Mouse (Mus musculus): Measurements from ENCODE around the gene Ric8b.

Gene Ric8b

DNA sequence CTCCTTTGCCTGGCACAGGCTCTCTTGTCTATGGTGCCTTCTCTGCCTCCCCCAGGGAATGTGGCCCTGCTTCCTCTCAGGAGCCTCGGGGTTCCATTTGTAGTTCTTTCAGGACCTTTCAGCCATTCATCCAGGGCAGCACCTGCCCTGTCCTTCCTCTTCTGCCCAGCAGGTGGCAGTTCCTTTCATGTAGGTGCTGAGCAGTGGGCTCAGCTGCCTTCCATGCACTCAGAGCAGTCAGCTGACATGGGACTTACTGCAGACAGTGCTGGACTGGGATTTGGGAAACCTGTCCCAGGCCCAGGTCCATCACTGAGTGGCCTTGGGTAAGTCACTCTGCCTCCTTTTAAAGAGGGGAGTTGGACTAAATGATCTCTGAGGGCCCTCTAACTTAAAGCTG lies 96.0 kb downstream of the Ric8b start:
- peak; percentile 68 for DNase-seq

DNA sequence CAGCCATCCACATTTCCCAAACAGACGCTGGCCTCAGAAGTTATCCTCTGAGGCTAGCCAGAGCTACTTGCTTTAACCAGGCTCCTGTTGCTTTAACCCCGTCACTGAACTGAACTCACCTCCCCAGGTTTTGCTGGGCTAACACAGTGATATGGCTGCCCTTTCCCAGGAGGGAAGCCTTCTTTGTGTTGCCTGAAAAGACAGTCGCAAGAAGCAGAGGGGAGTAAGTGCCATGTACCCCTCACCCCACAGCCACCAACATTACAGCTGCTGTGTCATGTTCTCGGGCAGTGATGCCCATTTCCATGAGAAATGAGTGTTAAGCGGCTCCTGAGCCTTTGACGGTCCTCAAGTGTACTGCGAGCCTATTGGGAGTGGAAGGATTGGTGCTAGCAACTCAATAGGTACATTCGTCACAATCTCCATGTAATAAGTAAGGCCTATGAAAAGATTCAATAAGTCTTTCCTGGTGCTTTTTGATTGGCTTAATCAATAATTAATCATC lies 96.6 kb downstream of the Ric8b start:
- DNase-seq = no peak

DNA sequence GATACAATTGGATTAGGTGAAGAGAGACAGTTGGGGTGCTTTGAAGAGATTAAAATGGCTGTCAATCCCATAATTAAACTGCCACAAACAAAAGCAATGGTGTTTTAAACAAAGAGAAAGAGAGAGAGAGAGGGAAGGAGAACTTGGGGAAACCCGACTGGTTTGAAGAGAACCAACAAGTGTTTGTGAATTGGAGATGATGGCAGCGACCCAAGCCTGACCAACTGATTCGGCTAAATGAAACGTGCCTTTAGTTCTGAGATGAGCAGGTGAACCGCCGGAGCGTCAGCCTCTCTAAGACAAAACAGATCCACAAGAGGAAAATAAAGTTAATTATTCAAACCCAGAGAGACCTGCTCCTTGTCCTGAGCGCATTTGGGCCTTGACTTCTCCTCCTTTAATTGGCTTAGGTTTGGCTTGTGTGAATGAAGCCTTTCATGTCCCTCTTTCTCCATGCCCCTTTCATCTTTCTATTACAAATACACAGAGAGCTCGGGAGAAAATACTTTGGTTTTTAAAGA lies 97.1 kb downstream of the Ric8b start:
- DNase-seq = no peak

DNA sequence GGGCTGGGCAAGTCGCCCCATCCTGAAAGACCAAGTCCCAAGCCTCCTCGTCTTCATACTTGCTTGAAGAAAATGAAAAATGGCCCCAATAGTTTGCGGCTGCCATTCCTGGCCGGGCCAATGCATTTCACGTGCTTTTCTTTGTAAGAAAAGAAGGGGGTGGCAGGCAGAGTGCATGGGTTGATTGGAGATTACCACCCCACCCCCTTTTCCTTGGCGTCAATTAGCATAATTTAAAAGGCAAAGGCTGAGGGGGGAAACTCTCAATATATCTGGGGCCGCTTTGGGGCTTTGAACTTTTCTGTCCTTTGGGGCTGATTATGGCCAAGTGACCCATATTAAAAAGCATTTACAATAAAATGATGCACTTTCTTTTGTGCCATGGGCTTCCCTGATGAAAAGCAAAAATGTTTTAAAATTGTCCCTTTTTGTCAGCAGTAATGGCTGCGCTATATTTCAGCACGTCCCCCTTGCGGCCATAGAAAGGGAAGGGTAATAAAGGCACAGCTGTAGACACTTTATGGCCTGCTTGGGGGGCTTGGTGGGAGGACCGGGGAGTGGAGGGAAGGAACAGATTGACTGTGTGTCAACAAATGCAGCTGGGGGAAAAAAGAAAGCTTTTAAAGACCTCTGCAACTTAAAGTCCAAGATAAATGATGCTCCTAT lies 105.4 kb downstream of the Ric8b start:
- peak; percentile 64 for DNase-seq

DNA sequence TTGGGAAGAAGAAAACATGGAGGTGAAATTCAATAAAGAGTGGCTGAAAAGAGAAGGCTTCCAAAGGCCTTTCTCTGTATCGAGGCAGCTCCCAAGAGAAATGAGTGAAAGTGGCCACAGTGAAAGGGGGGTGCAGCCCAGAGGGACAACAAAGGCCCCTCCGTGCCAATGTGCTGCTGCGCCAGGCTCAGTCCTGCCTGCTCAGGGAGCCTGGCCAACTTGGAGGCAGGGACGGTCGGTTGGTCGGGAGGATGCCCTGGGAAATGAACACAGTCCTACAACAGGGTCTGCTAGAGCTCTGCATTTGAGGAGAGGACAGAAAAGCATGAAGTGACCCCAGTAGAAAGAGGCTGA lies 105.9 kb downstream of the Ric8b start:
- peak; percentile 37 for DNase-seq

DNA sequence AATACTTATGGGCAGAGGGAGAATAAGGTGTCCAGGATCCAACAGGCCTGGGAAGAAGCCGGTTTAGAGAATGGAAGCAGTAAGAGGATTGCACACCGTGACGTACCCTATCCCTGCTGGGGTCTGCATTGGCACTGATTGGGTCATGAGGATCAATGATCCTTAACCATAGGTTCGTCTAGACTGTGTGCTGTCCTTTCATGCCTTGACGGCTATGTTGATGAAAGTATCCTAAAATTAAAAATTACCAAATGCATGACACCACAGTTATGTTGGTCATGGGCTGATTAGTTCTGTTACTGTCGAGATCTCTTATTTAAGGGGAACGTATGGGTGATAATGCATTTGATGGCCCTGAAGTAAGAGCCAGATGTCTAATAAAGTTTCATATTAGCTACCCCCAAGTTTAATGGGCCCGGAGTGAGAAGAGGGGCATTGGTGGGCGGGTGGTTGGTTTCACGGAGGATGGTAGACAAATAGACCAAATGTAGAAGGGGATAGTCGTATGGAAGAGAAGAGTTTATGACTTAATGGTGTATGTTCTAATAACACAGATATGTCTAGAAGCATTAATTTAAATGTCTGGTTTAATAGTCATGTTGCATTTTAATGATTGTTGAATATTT lies 108.5 kb downstream of the Ric8b start:
- DNase-seq = no peak

DNA sequence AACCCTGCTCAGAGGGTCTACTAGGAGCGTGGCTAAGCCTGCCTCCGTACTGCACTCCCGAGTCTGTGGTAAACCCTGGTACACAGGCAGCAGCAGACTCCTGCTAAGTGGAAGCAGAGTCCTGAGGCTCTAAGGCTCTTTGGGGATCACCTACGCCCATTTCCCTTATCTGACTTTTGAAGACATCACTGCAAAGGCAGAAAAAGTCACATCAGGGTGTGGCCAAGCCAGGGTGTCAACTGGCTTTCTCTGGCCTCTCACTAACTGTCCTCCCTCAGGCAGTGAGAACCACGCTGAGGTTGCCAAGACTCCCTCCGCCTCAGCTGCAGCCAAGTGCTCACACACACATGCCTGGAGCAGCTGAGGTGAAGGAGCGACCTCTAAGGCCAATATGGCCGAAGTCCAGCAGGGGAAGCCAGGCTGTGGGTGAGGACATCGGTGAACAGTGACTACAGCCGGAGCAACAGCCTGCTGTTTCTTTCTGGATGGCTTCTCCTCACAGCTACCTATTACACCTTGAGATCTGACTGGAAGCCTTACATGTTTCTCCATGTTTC lies 110.3 kb downstream of the Ric8b start:
- DNase-seq = no peak

DNA sequence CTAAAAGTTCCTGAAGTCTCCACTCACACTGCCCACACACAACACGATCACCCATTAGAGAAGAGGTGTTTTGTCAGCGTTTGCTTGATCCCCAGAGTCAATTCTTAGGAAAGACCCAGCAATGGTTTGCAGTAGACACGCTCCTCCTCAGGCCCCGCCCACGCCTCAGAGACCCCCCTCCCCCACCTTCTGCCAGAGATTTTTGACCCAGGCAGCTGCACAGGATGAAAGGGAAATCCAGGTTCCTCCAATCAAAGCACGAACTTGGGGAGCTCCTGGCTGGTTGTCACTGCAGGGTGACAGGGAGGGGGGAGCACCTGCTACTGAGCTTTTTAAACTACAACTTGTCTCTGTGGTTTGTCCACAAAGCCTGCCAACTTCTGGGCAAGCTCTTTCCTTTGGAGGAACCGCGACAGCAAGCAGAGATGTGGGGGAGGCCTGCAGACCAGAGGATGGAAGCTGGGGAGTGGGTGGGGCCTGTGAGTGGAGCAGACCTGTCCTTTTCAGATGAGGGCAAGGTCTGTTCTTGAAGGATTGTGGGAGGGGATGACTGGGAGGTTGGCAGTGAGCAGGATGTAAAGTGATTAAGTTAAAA lies 117.8 kb downstream of the Ric8b start:
- DNase-seq = no peak

DNA sequence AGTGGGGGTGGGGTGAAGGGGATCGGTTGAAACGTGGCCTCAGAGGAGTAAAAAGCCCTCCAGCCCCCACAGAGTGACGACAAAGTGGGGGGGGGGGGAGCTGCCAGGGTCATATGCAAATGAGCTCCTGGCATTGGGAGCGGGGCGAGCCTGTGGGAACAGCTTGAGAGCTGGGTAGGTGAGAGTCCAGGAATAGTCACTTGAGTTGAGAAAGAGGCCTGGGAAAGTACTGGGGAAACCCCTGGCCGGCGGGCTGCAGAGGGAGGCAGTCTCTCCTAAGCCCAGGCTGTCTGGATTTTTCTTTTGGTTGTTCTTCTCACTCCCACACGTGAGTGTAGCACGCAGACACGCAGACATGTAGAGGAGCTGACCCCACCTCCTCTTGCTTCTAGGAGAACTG lies 120.7 kb downstream of the Ric8b start:
- no peak for DNase-seq

DNA sequence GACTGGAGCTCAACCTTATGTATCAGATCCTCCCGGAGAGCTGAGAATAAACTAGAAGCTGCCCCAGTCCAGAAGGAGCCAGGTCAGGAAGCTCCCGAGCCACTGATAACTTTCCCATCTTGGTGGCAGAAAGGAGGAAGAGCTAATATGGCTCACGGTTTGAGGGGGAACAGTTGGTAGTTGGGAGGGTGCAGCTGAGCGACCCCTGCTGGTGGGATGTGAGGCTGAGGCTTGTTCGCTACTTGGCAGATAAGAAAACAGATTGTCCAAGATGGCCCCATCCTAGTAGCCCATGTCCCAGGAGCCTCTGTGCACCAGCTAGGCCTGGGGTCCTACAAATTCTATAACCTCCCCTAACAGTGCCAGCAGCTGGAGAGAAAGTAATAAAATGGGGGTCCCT lies 121.4 kb downstream of the Ric8b start:
- DNase-seq = no peak

DNA sequence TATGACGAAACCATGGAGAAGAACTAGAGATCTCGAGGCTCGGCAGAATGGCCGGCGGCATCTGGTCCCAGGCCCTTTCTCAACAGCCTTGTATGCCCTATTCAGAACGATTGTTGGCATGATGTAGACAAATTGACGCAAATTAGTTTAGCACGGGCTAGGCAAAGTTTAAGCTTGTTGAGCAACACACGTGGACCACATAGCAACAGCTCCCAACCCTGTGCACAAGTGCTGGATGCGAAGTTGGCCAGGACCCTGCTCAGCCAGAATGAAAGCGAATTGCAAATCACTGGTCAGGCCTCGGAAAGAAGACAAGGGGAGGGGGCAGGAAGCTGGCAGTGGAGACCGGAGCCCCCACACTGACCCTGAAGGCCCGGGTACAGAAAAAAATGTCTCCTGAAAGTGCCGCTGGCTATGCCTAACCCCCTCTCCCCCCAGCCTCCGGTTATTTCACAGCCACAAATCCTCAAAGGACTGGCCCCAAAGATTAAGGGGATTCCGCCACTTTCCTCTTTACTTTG lies 126.8 kb downstream of the Ric8b start:
- peak; percentile 66 for DNase-seq

DNA sequence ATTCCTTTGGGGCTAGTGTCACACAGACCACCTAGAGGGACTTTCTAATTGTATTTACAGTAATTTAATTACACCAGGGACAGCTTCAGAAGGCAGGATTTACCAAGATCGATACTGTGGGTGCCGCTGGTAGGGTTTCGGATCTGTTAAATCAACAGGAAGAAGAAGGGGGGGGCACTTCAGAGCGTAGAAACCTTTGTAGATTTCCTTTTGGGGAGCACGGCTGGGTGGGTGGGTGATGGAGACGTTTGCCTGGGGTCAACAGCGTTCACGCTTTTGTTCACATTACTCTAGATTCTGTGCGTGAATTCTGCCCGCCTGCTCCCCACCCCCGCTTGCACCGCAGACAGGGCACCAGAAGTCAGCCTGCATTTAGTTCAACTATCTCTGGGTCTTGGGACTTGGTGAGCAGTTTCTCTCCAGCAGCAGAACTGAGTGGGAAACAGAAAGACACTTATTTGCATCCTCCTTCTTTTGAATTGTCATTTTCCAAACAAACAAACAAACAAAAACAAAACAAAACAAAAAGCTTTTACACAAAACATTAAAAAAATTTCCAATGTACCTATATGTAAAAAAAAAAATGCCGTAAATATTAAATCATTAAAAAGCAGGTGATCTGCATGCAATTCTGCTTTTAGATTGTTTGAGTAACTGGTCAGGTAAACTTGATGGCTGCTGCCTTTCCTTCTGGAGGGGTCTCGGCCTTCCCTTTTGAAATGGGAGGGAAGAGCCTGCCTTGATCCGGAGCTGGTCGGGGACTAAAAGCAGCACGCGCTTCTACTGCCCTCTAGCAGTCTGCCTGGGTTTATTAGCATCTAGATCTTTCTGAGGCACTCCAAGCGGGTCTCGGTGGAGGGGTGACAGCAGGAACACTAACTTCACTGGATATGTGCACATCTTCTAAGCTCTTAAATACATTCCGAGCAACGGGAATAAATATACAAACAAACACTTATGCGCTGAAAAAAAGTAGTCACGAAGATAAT lies 127.6 kb downstream of the Ric8b start:
- peak; percentile 85 for DNase-seq

DNA sequence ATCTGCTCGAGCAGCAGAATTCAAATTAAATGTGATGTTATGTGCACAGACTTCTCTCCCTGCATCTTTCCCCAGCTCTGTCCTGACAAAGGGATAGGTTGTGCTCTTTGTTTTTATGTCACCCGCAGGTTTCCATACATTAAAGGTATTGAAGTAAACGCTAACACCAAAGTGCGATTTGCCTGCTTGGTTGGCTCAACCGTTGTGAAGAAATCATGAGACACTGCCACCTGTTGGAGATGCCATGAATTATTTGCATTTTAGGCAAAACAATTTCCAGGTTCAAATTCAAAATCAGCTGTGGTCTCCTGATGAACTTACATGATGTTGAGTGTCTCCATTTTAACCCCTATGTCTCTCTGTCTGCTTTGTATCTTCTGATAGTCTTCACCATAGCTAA lies 129.2 kb downstream of the Ric8b start:
- DNase-seq = peak; percentile 76

DNA sequence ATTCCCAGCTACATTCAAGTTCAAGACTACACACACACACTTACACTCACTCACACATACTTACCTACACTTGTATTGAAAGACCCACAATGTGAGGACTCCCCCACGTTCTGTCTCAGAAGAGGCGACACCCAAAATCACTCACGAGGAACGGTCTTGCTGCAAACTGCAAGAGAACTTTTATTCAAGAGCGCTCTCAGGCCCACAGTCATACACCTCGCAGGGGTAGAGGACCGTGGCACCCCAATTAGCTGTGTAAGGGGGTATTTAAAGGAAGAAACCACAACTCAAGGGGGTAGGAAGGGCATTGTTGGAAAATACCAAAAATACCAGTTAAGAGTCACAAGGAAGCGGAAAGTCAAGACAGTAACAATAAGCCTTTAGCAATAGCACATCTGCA lies 130.6 kb downstream of the Ric8b start:
- no peak for DNase-seq

DNA sequence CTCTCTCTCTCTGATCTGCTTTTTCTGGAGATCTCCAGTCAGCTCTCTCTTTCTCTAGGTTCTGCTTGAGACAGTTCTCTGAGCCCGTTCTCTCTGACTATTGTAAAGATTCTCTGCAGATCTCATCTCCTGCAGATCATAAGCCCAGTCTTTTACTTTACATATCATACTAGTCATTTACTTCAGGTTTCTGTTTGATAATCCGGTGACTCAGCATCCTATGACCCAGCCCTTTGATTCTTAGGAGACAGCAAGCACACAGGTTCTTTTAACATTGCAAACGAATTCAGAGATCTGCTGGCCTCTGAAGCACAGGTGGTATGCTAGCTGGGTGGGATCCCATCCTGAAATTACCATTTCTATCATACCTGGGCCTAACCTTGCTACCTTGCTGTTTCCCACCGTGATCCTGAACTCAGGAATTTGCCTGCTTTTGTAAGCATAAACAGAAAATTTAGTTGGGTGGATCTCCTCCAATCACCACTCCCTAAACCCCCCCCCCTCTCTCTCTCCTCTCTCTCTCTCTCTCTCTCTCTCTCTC lies 133.3 kb downstream of the Ric8b start:
- DNase-seq = no peak

DNA sequence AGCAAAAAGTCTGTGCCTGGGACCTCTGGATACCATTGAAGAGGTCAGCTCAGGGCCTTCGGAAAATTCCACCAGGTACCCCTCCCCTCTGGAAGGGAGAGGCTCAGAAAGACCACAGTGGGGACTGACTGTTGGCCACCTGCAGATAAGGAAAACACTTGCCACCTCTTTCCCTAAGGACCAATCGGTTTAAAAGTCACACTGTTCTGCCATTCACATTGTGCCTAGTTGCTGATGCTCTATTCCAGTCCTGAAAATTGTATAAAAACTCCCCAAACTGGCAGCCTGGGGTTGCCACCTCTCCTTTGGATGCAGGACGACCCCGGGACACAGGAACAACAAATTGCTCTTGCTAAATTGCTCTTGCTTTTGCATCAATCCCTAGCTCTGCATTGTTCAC lies 135.0 kb downstream of the Ric8b start:
- no peak for DNase-seq

DNA sequence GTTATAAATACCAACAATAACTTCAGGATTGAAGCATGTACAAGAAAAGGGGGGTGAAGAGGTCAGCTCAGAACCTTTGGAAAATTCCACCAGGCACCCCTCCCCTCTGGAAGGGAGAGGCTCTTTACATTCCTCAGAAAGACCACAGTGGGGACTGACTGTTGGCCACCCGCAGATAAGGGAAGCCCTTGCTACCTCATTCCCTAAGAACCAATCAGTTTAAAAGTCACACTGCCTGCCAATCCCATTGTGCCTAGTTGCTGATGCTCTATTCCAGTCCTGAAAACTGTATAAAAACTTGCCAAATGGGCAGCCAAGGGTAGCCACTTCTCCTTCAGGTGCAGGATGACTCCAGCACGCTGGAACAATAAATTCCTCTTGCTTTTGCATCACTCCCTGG lies 137.5 kb downstream of the Ric8b start:
- DNase-seq = no peak
